Mouse (Mus musculus): ENCODE measurements around the gene Thrb.

- TF ChIP-seq TCF12 (IDR thresholded peaks at IDR 0.05; ENCODE audit: insufficient read depth, poor library complexity, severe bottlenecking) = no peak
- no peak for TF ChIP-seq MYOD1 (IDR thresholded peaks at IDR 0.05; ENCODE audit: control insufficient read depth in 1 of 3, insufficient read length in 2 of 3, low read depth in 2 of 3)
- no peak for TF ChIP-seq MAX (IDR thresholded peaks at IDR 0.05; ENCODE audit: low read depth)
- no peak for TF ChIP-seq POLR2A (IDR thresholded peaks at IDR 0.05; ENCODE audit: insufficient read length, low read depth)
- no peak for TF ChIP-seq USF1 (IDR thresholded peaks at IDR 0.05; ENCODE audit: low read depth)
- no peak for TF ChIP-seq POLR2AphosphoS2 (IDR thresholded peaks at IDR 0.05; ENCODE audit: insufficient read length, low read depth)
- TF ChIP-seq MYOG (IDR thresholded peaks at IDR 0.05; ENCODE audit: control insufficient read depth in 1 of 3, insufficient read depth in 1 of 3, insufficient read length in 2 of 3, low read depth in 2 of 3) = no peak
Observed at GRCm38 (mm10) chr14:17636971-17637370, 23.1 kb upstream of the Thrb start.
